Mouse (Mus musculus) intestine, embryonic 15.5 days (tissue): ENCODE results near the gene Mrpl58. TPM values are rescaled to one million over a fixed set of nuclear protein-coding genes. Genes with fewer than 3 reads are reported as not detected.

Source experiments
- ATAC-seq: fragments of 200-750 bp; cut with Nextera tagmentation; 2 replicates; pipeline ENCODE4 v1.8.0; 2017; ENCODE audit warnings: moderate TSS enrichment, moderate library complexity
- H3K27ac ChIP-seq: fragments of 300-500 bp; sonication (generic); 2 replicates; pipeline ENCODE4 v1.5.1; 2015; ENCODE audit warnings: mild to moderate bottlenecking, inconsistent platforms
- H3K27me3 ChIP-seq: fragments of 300-500 bp; sonication (generic); replicated peaks from 2 replicates; pipeline ENCODE4 v1.6.1; 2015; ENCODE audit warnings: inconsistent platforms
- H3K36me3 ChIP-seq: fragments of 300-500 bp; sonication (generic); 2 replicates; pipeline ENCODE4 v1.6.1; 2015; ENCODE audit warnings: inconsistent platforms
- H3K4me1 ChIP-seq: fragments of 300-500 bp; sonication (generic); replicated peaks from 2 replicates; pipeline ENCODE4 v1.6.1; 2015; ENCODE audit warnings: inconsistent platforms
- H3K4me2 ChIP-seq: fragments of 300-500 bp; sonication (generic); replicated peaks from 2 replicates; pipeline ENCODE4 v1.6.1; 2015; ENCODE audit warnings: mild to moderate bottlenecking, inconsistent platforms
- H3K4me3 ChIP-seq: fragments of 300-500 bp; sonication (generic); replicated peaks from 2 replicates; pipeline ENCODE4 v1.5.1; 2015; ENCODE audit warnings: inconsistent platforms
- H3K9ac ChIP-seq: fragments of 300-500 bp; sonication (generic); 2 replicates; pipeline ENCODE4 v1.6.1; 2015; ENCODE audit warnings: inconsistent platforms
- H3K9me3 ChIP-seq: fragments of 300-500 bp; sonication (generic); 2 replicates; pipeline ENCODE4 v1.6.1; 2016; ENCODE audit warnings: inconsistent platforms
- WGBS: fragments of 180-500 bp; shearing (Covaris S2); methylation state at CpG from one replicate; pipeline ENCODE4 v1.1.7; 2015; 5-methylcytosine and 5-hydroxymethylcytosine counted together
- polyA plus RNA-seq: library from polyadenylated mRNA; unstranded; fragments of >200 nt; fragmentation: Nextera tagmentation; extraction: Ambion mirVana; gene quantifications from 2 replicates; pipeline ENCODE4 v1.2.1, GENCODE M21; 2015

Gene Mrpl58
- polyA plus RNA-seq, 1 experiment from 2014 or later: 187 TPM

GRCm38 (mm10) chr11:115437571-115438122 is 34.1 kb downstream of the Mrpl58 start:
- no peak for ATAC-seq
- H3K9me3 ChIP-seq: no peaks in the 10 kb centered on the region
- no peaks in the 10 kb centered on the region for H3K27me3 ChIP-seq
- WGBS: 68% methylated on average over 5 of the region's 5 CpGs
- H3K4me3 ChIP-seq: no peak overlapping the region
- no peak overlapping the region for H3K4me2 ChIP-seq
- no peak overlapping the region for H3K27ac ChIP-seq
- peaks cover 11% of the 10 kb centered on the region for H3K4me1 ChIP-seq
- H3K9ac ChIP-seq: no peak overlapping the region
- no peaks in the 10 kb centered on the region for H3K36me3 ChIP-seq

GRCm38 (mm10) chr11:115439326-115439725 is 35.8 kb downstream of the Mrpl58 start:
- Histone ChIP-seq H3K4me3 (no peak overlapping the region), H3K4me1 (peaks cover 11% of the 10 kb centered on the region), H3K27me3 (no peaks in the 10 kb centered on the region), H3K9ac (no peak overlapping the region), H3K9me3 (no peaks in the 10 kb centered on the region), H3K4me2 (no peak overlapping the region), H3K36me3 (no peaks in the 10 kb centered on the region), H3K27ac (no peak overlapping the region)
- ATAC-seq: no peak
- 81% methylated on average over 3 of the region's 3 CpGs for WGBS

GRCm38 (mm10) chr11:115439906-115440595 is 36.5 kb downstream of the Mrpl58 start, which contains the start of gene Trim80:
Gene Trim80 (plus strand): TSS chr11:115440545.
- 92% methylated on average over 9 of the region's 9 CpGs for WGBS
- Histone ChIP-seq H3K4me3 (no peak within 1 kb of the TSS), H3K36me3 (no peaks in the 10 kb centered on the region), H3K4me2 (no peak within 1 kb of the TSS), H3K27ac (no peak within 1 kb of the TSS), H3K4me1 (peaks cover 11% of the 10 kb centered on the region), H3K9ac (no peak within 1 kb of the TSS), H3K9me3 (no peaks in the 10 kb centered on the region), H3K27me3 (no peaks in the 10 kb centered on the region)
- no peak for ATAC-seq

- no peak for ATAC-seq
- H3K4me3 ChIP-seq: no peak overlapping the region
- no peaks in the 10 kb centered on the region for H3K36me3 ChIP-seq
- H3K4me2 ChIP-seq: no peak overlapping the region
- WGBS: 53% methylated on average over 15 of the region's 15 CpGs
- H3K4me1 ChIP-seq: 0 out of 2 replicates have a peak, but pooled peaks cover under 1% of the 10 kb centered on the region
- H3K27me3 ChIP-seq: no peaks in the 10 kb centered on the region
- H3K9me3 ChIP-seq: no peaks in the 10 kb centered on the region
- H3K27ac ChIP-seq: no peak overlapping the region
- no peak overlapping the region for H3K9ac ChIP-seq
Measured at GRCm38 (mm10) chr11:115441417-115441816, 37.9 kb downstream of the Mrpl58 start.

- Histone ChIP-seq H3K4me3 (no peak overlapping the region), H3K9ac (peak overlapping the region; percentile 26), H3K27me3 (no peaks in the 10 kb centered on the region), H3K36me3 (no peaks in the 10 kb centered on the region), H3K27ac (peak overlapping the region; percentile 56; the same call in 1 of the 2 replicates), H3K4me2 (peak overlapping the region; percentile 30), H3K4me1 (peaks cover 25% of the 10 kb centered on the region), H3K9me3 (no peaks in the 10 kb centered on the region)
- 32% methylated on average over 3 of the region's 3 CpGs for WGBS
- no peak for ATAC-seq
Measured at GRCm38 (mm10) chr11:115446906-115447305, 43.4 kb downstream of the Mrpl58 start.

GRCm38 (mm10) chr11:115447321-115447885 is 43.9 kb downstream of the Mrpl58 start:
- WGBS: 74% methylated on average over 11 of the region's 11 CpGs
- Histone ChIP-seq H3K36me3 (no peaks in the 10 kb centered on the region), H3K9me3 (no peaks in the 10 kb centered on the region), H3K4me3 (no peak overlapping the region), H3K4me2 (peak overlapping the region; percentile 30; the same call in 1 of the 2 replicates), H3K27ac (peak overlapping the region; percentile 71; the same call in 1 of the 2 replicates), H3K27me3 (no peaks in the 10 kb centered on the region), H3K4me1 (peaks cover 25% of the 10 kb centered on the region), H3K9ac (no peak overlapping the region)
- ATAC-seq: 0 out of 2 replicates have a peak, but pooled peaks have one; percentile 4

GRCm38 (mm10) chr11:115448075-115448474 is 44.5 kb downstream of the Mrpl58 start:
- Histone ChIP-seq H3K9me3 (no peaks in the 10 kb centered on the region), H3K4me2 (peak overlapping the region; percentile 30; the same call in 1 of the 2 replicates), H3K9ac (no peak overlapping the region), H3K27ac (peak overlapping the region; percentile 71), H3K4me1 (peaks cover 25% of the 10 kb centered on the region), H3K36me3 (no peaks in the 10 kb centered on the region), H3K4me3 (no peak overlapping the region), H3K27me3 (no peaks in the 10 kb centered on the region)
- ATAC-seq: peak; percentile 48
- WGBS: 80% methylated on average over 16 of the region's 16 CpGs

- no peaks in the 10 kb centered on the region for H3K36me3 ChIP-seq
- H3K27ac ChIP-seq: peak overlapping the region; percentile 71
- H3K4me2 ChIP-seq: peak overlapping the region; percentile 37
- H3K9me3 ChIP-seq: no peaks in the 10 kb centered on the region
- 49% methylated on average over 7 of the region's 7 CpGs for WGBS
- ATAC-seq: peak; percentile 49
- no peak overlapping the region for H3K9ac ChIP-seq
- H3K4me1 ChIP-seq: peaks cover 31% of the 10 kb centered on the region
- H3K4me3 ChIP-seq: no peak overlapping the region
- no peaks in the 10 kb centered on the region for H3K27me3 ChIP-seq
Measured at GRCm38 (mm10) chr11:115448998-115449397, 45.4 kb downstream of the Mrpl58 start.

GRCm38 (mm10) chr11:115450176-115450575 is 46.6 kb downstream of the Mrpl58 start:
- 57% methylated on average over 7 of the region's 7 CpGs for WGBS
- H3K9me3 ChIP-seq: no peaks in the 10 kb centered on the region
- no peaks in the 10 kb centered on the region for H3K36me3 ChIP-seq
- no peak overlapping the region for H3K4me3 ChIP-seq
- peaks cover 31% of the 10 kb centered on the region for H3K4me1 ChIP-seq
- ATAC-seq: peak; percentile 74
- no peaks in the 10 kb centered on the region for H3K27me3 ChIP-seq
- H3K4me2 ChIP-seq: no peak overlapping the region
- H3K9ac ChIP-seq: no peak overlapping the region
- peak overlapping the region; percentile 71 for H3K27ac ChIP-seq

GRCm38 (mm10) chr11:115451781-115452241 is 48.3 kb downstream of the Mrpl58 start:
- H3K36me3 ChIP-seq: no peaks in the 10 kb centered on the region
- H3K4me2 ChIP-seq: no peak overlapping the region
- ATAC-seq: no peak
- H3K4me1 ChIP-seq: peaks cover 35% of the 10 kb centered on the region
- H3K9me3 ChIP-seq: no peaks in the 10 kb centered on the region
- H3K4me3 ChIP-seq: no peak overlapping the region
- no peak overlapping the region for H3K27ac ChIP-seq
- 84% methylated on average over 8 of the region's 8 CpGs for WGBS
- H3K9ac ChIP-seq: no peak overlapping the region
- H3K27me3 ChIP-seq: no peaks in the 10 kb centered on the region

- H3K9me3 ChIP-seq: no peaks in the 10 kb centered on the region
- WGBS: 80% methylated on average over 7 of the region's 7 CpGs
Measured at GRCm38 (mm10) chr11:115452281-115452860, 48.8 kb downstream of the Mrpl58 start.

GRCm38 (mm10) chr11:115453306-115453705 is 49.8 kb downstream of the Mrpl58 start:
- H3K9ac ChIP-seq: no peak overlapping the region
- H3K9me3 ChIP-seq: no peaks in the 10 kb centered on the region
- H3K4me3 ChIP-seq: no peak overlapping the region
- H3K27me3 ChIP-seq: no peaks in the 10 kb centered on the region
- H3K4me1 ChIP-seq: peaks cover 25% of the 10 kb centered on the region
- H3K4me2 ChIP-seq: no peak overlapping the region
- H3K36me3 ChIP-seq: no peaks in the 10 kb centered on the region
- 70% methylated on average over 4 of the region's 4 CpGs for WGBS
- no peak for ATAC-seq
- H3K27ac ChIP-seq: no peak overlapping the region

More at GRCm38 (mm10) chr11:115452281-115452860, 48.8 kb downstream of the Mrpl58 start:
- Histone ChIP-seq H3K4me2 (no peak overlapping the region), H3K4me1 (peaks cover 33% of the 10 kb centered on the region), H3K27me3 (no peaks in the 10 kb centered on the region), H3K27ac (no peak overlapping the region), H3K4me3 (no peak overlapping the region), H3K36me3 (no peaks in the 10 kb centered on the region), H3K9ac (no peak overlapping the region)
- no peak for ATAC-seq
